Mouse (Mus musculus) lung, embryonic 14.5 days (tissue): ENCODE measurements at regions not wholly inside any gene's neighbourhood (a gene's known extent, or its start where the extent isn't known, plus 50 kb on each side); places are given as distances from the start of the nearest gene placed in this dataset.

Experiments used
- ATAC-seq: fragments of 200-750 bp; cut with Nextera tagmentation; 2 replicates; pipeline ENCODE4 v1.8.0; 2017; ENCODE audit warnings: mild to moderate bottlenecking, moderate TSS enrichment, moderate library complexity; ENCODE audit not compliant: insufficient read depth
- DNase-seq: peaks from one replicate; pipeline ENCODE4 v3.0.0-alpha.2; 2015
- H3K27ac ChIP-seq: fragments of 300-500 bp; sonication (generic); 2 replicates; pipeline ENCODE4 v1.5.1; 2014; ENCODE audit warnings: low read depth, mild to moderate bottlenecking, moderate library complexity
- H3K27me3 ChIP-seq: fragments of 300-500 bp; sonication (generic); 2 replicates; pipeline ENCODE4 v1.6.1; 2014; ENCODE audit warnings: low read length, control low read depth; ENCODE audit not compliant: insufficient read depth
- H3K36me3 ChIP-seq: fragments of 300-500 bp; sonication (generic); 2 replicates; pipeline ENCODE4 v1.6.1; 2014; ENCODE audit warnings: control low read depth; ENCODE audit not compliant: insufficient read depth
- H3K4me1 ChIP-seq: fragments of 300-500 bp; sonication (generic); 2 replicates; pipeline ENCODE4 v1.6.1; 2014; ENCODE audit warnings: antibody characterized with exemption, control low read depth; ENCODE audit not compliant: insufficient read depth
- H3K4me2 ChIP-seq: fragments of 300-500 bp; sonication (generic); 2 replicates; pipeline ENCODE4 v1.6.1; 2014; ENCODE audit warnings: mild to moderate bottlenecking
- H3K4me3 ChIP-seq: fragments of 300-500 bp; sonication (generic); 2 replicates; pipeline ENCODE4 v1.5.1; 2014; ENCODE audit warnings: low read depth, low read length
- H3K9ac ChIP-seq: fragments of 300-500 bp; sonication (generic); 2 replicates; pipeline ENCODE4 v1.6.1; 2014
- H3K9me3 ChIP-seq: fragments of 300-500 bp; sonication (generic); 2 replicates; pipeline ENCODE4 v1.6.1; 2016; ENCODE audit warnings: low read depth, low read length, control low read depth
- CTCF ChIP-seq: IDR thresholded peaks from 2 replicates; pipeline ENCODE4 v1.5.1; 2016; ENCODE audit warnings: antibody characterized with exemption, low read depth
- WGBS: fragments of 180-500 bp; shearing (Covaris S2); extraction: QIAGEN DNeasy Blood & Tissue Kit; methylation state at CpG from one replicate; pipeline ENCODE4 v1.1.7; 2014; 5-methylcytosine and 5-hydroxymethylcytosine counted together

GRCm38 (mm10) chr3:4544730-4545129 lies 1205.9 kb upstream of the Gm8797 start:
- no peaks in the 10 kb centered on the region for H3K36me3 ChIP-seq
- no peak overlapping the region for H3K4me3 ChIP-seq
- 87% methylated on average over 5 of the region's 5 CpGs for WGBS
- H3K4me2 ChIP-seq = no peak overlapping the region
- H3K9me3 ChIP-seq = no peaks in the 10 kb centered on the region
- no peaks in the 10 kb centered on the region for H3K27me3 ChIP-seq
- no peak overlapping the region for H3K27ac ChIP-seq
- DNase-seq (no peak), ATAC-seq (no peak)
- no peak for TF ChIP-seq CTCF
- H3K4me1 ChIP-seq = no peaks in the 10 kb centered on the region
- H3K9ac ChIP-seq = no peak overlapping the region

- DNase-seq (no peak), ATAC-seq (no peak)
- 80% methylated on average over 3 of the region's 3 CpGs for WGBS
- H3K9ac ChIP-seq = no peak overlapping the region
- H3K4me2 ChIP-seq = no peak overlapping the region
- H3K4me1 ChIP-seq = no peaks in the 10 kb centered on the region
- no peaks in the 10 kb centered on the region for H3K9me3 ChIP-seq
- no peak for TF ChIP-seq CTCF
- no peak overlapping the region for H3K4me3 ChIP-seq
- H3K27me3 ChIP-seq = no peaks in the 10 kb centered on the region
- H3K36me3 ChIP-seq = no peaks in the 10 kb centered on the region
- H3K27ac ChIP-seq = no peak overlapping the region
These were observed 1204.3 kb upstream of the Gm8797 start for GRCm38 (mm10) chr3:4546103-4546833.

GRCm38 (mm10) chr3:4560664-4561063 lies 1189.9 kb upstream of the Gm8797 start:
- Histone ChIP-seq H3K36me3 (no peaks in the 10 kb centered on the region), H3K27me3 (no peaks in the 10 kb centered on the region), H3K27ac (no peak overlapping the region), H3K4me3 (no peak overlapping the region), H3K4me1 (no peaks in the 10 kb centered on the region), H3K4me2 (no peak overlapping the region), H3K9ac (no peak overlapping the region), H3K9me3 (no peaks in the 10 kb centered on the region)
- peak; percentile 81 for ATAC-seq
- peak; percentile 54 for DNase-seq
- no peak for TF ChIP-seq CTCF
- 40% methylated on average over 1 of the region's 1 CpGs for WGBS

DNA sequence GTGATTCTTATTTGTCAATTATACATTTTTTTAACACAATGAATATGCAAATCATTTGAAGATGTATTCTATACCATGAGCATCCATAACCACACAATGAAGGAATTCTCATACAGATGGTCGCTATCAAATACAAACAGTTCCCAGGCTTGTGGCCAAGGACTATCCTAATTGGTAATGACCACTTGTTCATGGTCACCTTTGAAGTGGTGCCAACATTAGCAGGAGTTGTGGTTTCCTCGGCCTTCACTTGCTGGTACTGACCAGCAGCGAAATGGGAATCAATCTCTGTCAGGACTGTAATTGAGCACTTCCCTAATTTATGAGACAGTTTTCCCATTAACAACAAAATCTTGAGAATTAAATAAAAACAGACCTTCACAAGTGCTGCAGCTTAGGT lies 1168.1 kb upstream of the Gm8797 start:
- TF ChIP-seq CTCF = no peak
- Histone ChIP-seq H3K27me3 (no peaks in the 10 kb centered on the region), H3K9me3 (no peaks in the 10 kb centered on the region; the same call in 1 of the 2 replicates), H3K4me3 (no peak overlapping the region), H3K36me3 (no peaks in the 10 kb centered on the region), H3K4me1 (no peaks in the 10 kb centered on the region), H3K9ac (no peak overlapping the region), H3K4me2 (no peak overlapping the region), H3K27ac (no peak overlapping the region)
- DNase-seq (peak; percentile 63), ATAC-seq (peak; percentile 49)
- 45% methylated on average over 3 of the region's 3 CpGs for WGBS

GRCm38 (mm10) chr3:4593977-4594523 lies 1156.6 kb upstream of the Gm8797 start:
- Histone ChIP-seq H3K36me3 (no peaks in the 10 kb centered on the region), H3K27ac (no peak overlapping the region), H3K4me3 (no peak overlapping the region), H3K9me3 (no peaks in the 10 kb centered on the region), H3K27me3 (no peaks in the 10 kb centered on the region), H3K4me2 (no peak overlapping the region), H3K4me1 (no peaks in the 10 kb centered on the region), H3K9ac (no peak overlapping the region)
- TF ChIP-seq CTCF = no peak
- DNase-seq = no peak
- no peak for ATAC-seq

DNA sequence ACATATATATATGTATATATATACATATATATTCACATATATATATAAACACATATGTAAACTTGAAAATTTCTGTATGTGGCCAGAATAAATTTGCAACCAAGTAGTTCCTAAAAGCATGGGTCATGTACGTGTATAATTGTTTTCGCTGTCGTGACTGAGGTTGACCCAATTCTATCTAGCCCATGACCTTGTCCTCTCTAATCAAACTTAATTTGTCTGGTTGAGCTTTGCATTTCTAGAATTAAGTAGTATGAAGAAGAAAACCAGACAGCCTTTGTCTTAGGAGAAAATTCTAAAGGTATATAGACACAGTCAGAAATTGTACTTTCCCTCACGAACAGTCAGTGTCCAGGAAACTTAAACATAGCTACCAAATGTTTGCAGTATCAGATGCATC lies 1156.1 kb upstream of the Gm8797 start:
- no peaks in the 10 kb centered on the region for H3K4me1 ChIP-seq
- H3K4me3 ChIP-seq = no peak overlapping the region
- H3K4me2 ChIP-seq = no peak overlapping the region
- DNase-seq = no peak
- no peak overlapping the region for H3K27ac ChIP-seq
- H3K27me3 ChIP-seq = no peaks in the 10 kb centered on the region
- no peak for ATAC-seq
- H3K36me3 ChIP-seq = no peaks in the 10 kb centered on the region
- no peaks in the 10 kb centered on the region for H3K9me3 ChIP-seq
- no peak overlapping the region for H3K9ac ChIP-seq
- 81% methylated on average over 4 of the region's 4 CpGs for WGBS
- TF ChIP-seq CTCF = no peak
